Mouse (Mus musculus) CH12.LX (cell line): ENCODE measurements around the gene Plekhb1. TPM values are rescaled to one million over a fixed set of nuclear protein-coding genes. Genes with fewer than 3 reads are reported as not detected.

Experiments
- DNase-seq: peaks from one replicate; pipeline ENCODE4 v3.0.0-alpha.2; 2013; ENCODE audit errors: extremely low read depth
- H3K27ac ChIP-seq: 2 replicates; pipeline ENCODE4 v1.5.1; 2012; ENCODE audit warnings: low read depth, mild to moderate bottlenecking, control low read depth, moderate library complexity; ENCODE audit not compliant: insufficient read depth
- H3K27me3 ChIP-seq: replicated peaks from 2 replicates; pipeline ENCODE3; 2012; ENCODE audit warnings: inconsistent platforms
- H3K36me3 ChIP-seq, 2 experiments: replicated peaks in 1 of 2; 2 replicates each; pipeline versions ENCODE3 to v1.6.1; 2012; ENCODE audit warnings: inconsistent platforms in 1 of 2, low read length in 1 of 2, mild to moderate bottlenecking in 1 of 2, mixed read lengths in 1 of 2, moderate library complexity in 1 of 2; ENCODE audit not compliant: control insufficient read depth in 1 of 2, insufficient read depth in 1 of 2
- H3K4me1 ChIP-seq, 2 experiments: 2 replicates each; pipeline ENCODE4 v1.6.1; 2012; ENCODE audit warnings: inconsistent platforms in 1 of 2, moderate library complexity in 1 of 2; ENCODE audit not compliant: insufficient read depth in 2 of 2, control insufficient read depth in 1 of 2
- H3K4me2 ChIP-seq: 2 replicates; pipeline ENCODE4 v1.6.1; 2012; ENCODE audit warnings: low read depth, mild to moderate bottlenecking, control low read depth; ENCODE audit not compliant: poor library complexity, insufficient read depth, severe bottlenecking
- H3K4me3 ChIP-seq, 3 experiments: fragments of 150-350 bp in 1 of 3; sonication (generic) in 1 of 3; replicated peaks in 1 of 3; 2 replicates each; pipeline versions ENCODE3 to v1.5.1; 2011 to 2012; ENCODE audit warnings: low read depth in 2 of 3, low read length in 2 of 3, mild to moderate bottlenecking in 2 of 3, moderate library complexity in 2 of 3, control low read depth in 1 of 3, improper control_type of control experiment in 1 of 3, inconsistent platforms in 1 of 3, mixed read lengths in 1 of 3; ENCODE audit not compliant: poor library complexity in 1 of 3
- H3K79me2 ChIP-seq: replicated peaks from 2 replicates; pipeline ENCODE4 v1.6.1; 2012; ENCODE audit warnings: mild to moderate bottlenecking, moderate library complexity; ENCODE audit not compliant: control insufficient read depth, poor library complexity, insufficient read depth, severe bottlenecking; ENCODE audit errors: extremely low read depth
- H3K9ac ChIP-seq: 2 replicates; pipeline ENCODE4 v1.6.1; 2012; ENCODE audit warnings: low read depth, mild to moderate bottlenecking, control low read depth, moderate library complexity; ENCODE audit not compliant: insufficient read depth
- H3K9me3 ChIP-seq: replicated peaks from 2 replicates; pipeline ENCODE3; 2012; ENCODE audit warnings: low read length, inconsistent platforms, mixed read lengths
- BHLHE40 ChIP-seq: IDR thresholded peaks from 2 replicates; pipeline ENCODE4 v1.6.1; 2011; ENCODE audit warnings: mild to moderate bottlenecking, low read depth, low read length, improper control_type of control experiment
- CHD1 ChIP-seq: IDR thresholded peaks from 2 replicates; pipeline ENCODE4 v1.6.1; 2012; ENCODE audit warnings: low read depth, low read length, improper control_type of control experiment, inconsistent platforms
- CHD2 ChIP-seq: IDR thresholded peaks from 2 replicates; pipeline ENCODE4 v1.6.1; 2011; ENCODE audit warnings: low read length, improper control_type of control experiment
- CTCF ChIP-seq, 2 experiments: IDR thresholded peaks in 1 of 2; conservative IDR thresholded peaks in 1 of 2; 2 replicates each; pipeline ENCODE4 v1.5.1; 2011 to 2012; ENCODE audit warnings: low read depth in 2 of 2, low read length in 2 of 2, improper control_type of control experiment in 1 of 2, inconsistent platforms in 1 of 2, mild to moderate bottlenecking in 1 of 2, moderate library complexity in 1 of 2
- E2F4 ChIP-seq: IDR thresholded peaks from 2 replicates; pipeline ENCODE4 v1.6.1; 2011; ENCODE audit warnings: low read depth, low read length, improper control_type of control experiment; ENCODE audit not compliant: insufficient replicate concordance
- ELF1 ChIP-seq: IDR thresholded peaks from 2 replicates; pipeline ENCODE4 v1.6.1; 2014; ENCODE audit warnings: low read depth, mild to moderate bottlenecking, inconsistent platforms, low read length, improper control_type of control experiment
- EP300 ChIP-seq: IDR thresholded peaks from 2 replicates; pipeline ENCODE4 v1.6.1; 2011; ENCODE audit warnings: low read length, improper control_type of control experiment
- ETS1 ChIP-seq: conservative IDR thresholded peaks from 2 replicates; pipeline ENCODE4 v1.6.1; 2012; ENCODE audit warnings: low read depth, mild to moderate bottlenecking, inconsistent platforms, low read length, improper control_type of control experiment, moderate library complexity
- GABPA ChIP-seq: IDR thresholded peaks from 2 replicates; pipeline ENCODE4 v1.6.1; 2012; ENCODE audit warnings: low read depth, low read length, improper control_type of control experiment, inconsistent platforms; ENCODE audit not compliant: insufficient replicate concordance
- HCFC1 ChIP-seq: IDR thresholded peaks from 2 replicates; pipeline ENCODE4 v1.6.1; 2012; ENCODE audit warnings: low read depth, mild to moderate bottlenecking, inconsistent platforms, low read length, improper control_type of control experiment
- IRF4 ChIP-seq: IDR thresholded peaks from 2 replicates; pipeline ENCODE4 v1.6.1; 2014; ENCODE audit warnings: low read depth, mild to moderate bottlenecking, inconsistent platforms, low read length, improper control_type of control experiment
- JUN ChIP-seq: IDR thresholded peaks from 2 replicates; pipeline ENCODE4 v1.6.1; 2011; ENCODE audit warnings: low read depth, mild to moderate bottlenecking, low read length, improper control_type of control experiment, moderate library complexity; ENCODE audit not compliant: insufficient read depth
- JUND ChIP-seq: conservative IDR thresholded peaks from 2 replicates; pipeline ENCODE4 v1.6.1; 2011; ENCODE audit warnings: low read depth, low read length, improper control_type of control experiment
- KAT2A ChIP-seq: IDR thresholded peaks from 2 replicates; pipeline ENCODE4 v1.6.1; 2012; ENCODE audit warnings: low read length, improper control_type of control experiment, inconsistent platforms; ENCODE audit not compliant: insufficient replicate concordance
- MAFK ChIP-seq: IDR thresholded peaks from 2 replicates; pipeline ENCODE4 v1.6.1; 2011; ENCODE audit warnings: low read length, improper control_type of control experiment; ENCODE audit not compliant: insufficient replicate concordance
- MAX ChIP-seq: IDR thresholded peaks from 2 replicates; pipeline ENCODE4 v1.6.1; 2011; ENCODE audit warnings: low read length, improper control_type of control experiment
- MAZ ChIP-seq: IDR thresholded peaks from 2 replicates; pipeline ENCODE4 v1.6.1; 2012; ENCODE audit warnings: low read depth, mild to moderate bottlenecking, inconsistent platforms, low read length, improper control_type of control experiment, moderate library complexity
- MEF2A ChIP-seq: IDR thresholded peaks from 2 replicates; pipeline ENCODE4 v1.6.1; 2014; ENCODE audit warnings: low read depth, mild to moderate bottlenecking, inconsistent platforms, low read length, improper control_type of control experiment, borderline replicate concordance
- MXI1 ChIP-seq: IDR thresholded peaks from 2 replicates; pipeline ENCODE4 v1.6.1; 2011; ENCODE audit warnings: mild to moderate bottlenecking, low read depth, low read length, improper control_type of control experiment
- MYC ChIP-seq: IDR thresholded peaks from 2 replicates; pipeline ENCODE4 v1.6.1; 2011; ENCODE audit warnings: low read depth, mild to moderate bottlenecking, improper control_type of control experiment, low read length
- NELFE ChIP-seq: IDR thresholded peaks from 2 replicates; pipeline ENCODE4 v1.6.1; 2011; ENCODE audit warnings: low read depth, low read length, improper control_type of control experiment
- NRF1 ChIP-seq: IDR thresholded peaks from 2 replicates; pipeline ENCODE4 v1.6.1; 2014; ENCODE audit warnings: low read depth, mild to moderate bottlenecking, inconsistent platforms, low read length, improper control_type of control experiment, moderate library complexity
- PAX5 ChIP-seq: IDR thresholded peaks from 2 replicates; pipeline ENCODE4 v1.6.1; 2012; ENCODE audit warnings: low read length, inconsistent platforms, mixed read lengths
- POLR2A ChIP-seq: IDR thresholded peaks from 2 replicates; pipeline ENCODE4 v1.6.1; 2011; ENCODE audit warnings: low read depth, mild to moderate bottlenecking, improper control_type of control experiment, low read length
- POLR2AphosphoS2 ChIP-seq: IDR thresholded peaks from 2 replicates; pipeline ENCODE4 v1.6.1; 2011; ENCODE audit warnings: low read depth, low read length, improper control_type of control experiment
- RAD21 ChIP-seq: IDR thresholded peaks from 2 replicates; pipeline ENCODE4 v1.6.1; 2011; ENCODE audit warnings: low read depth, mild to moderate bottlenecking, low read length, improper control_type of control experiment, moderate library complexity
- RCOR1 ChIP-seq: conservative IDR thresholded peaks from 2 replicates; pipeline ENCODE4 v1.6.1; 2012; ENCODE audit warnings: low read depth, mild to moderate bottlenecking, inconsistent platforms, low read length, improper control_type of control experiment
- SIN3A ChIP-seq: IDR thresholded peaks from 2 replicates; pipeline ENCODE4 v1.6.1; 2012; ENCODE audit warnings: low read length, improper control_type of control experiment, inconsistent platforms
- SMC3 ChIP-seq: IDR thresholded peaks from 2 replicates; pipeline ENCODE4 v1.6.1; 2011; ENCODE audit warnings: low read depth, low read length, improper control_type of control experiment
- TBP ChIP-seq: conservative IDR thresholded peaks from 2 replicates; pipeline ENCODE4 v1.6.1; 2011; ENCODE audit warnings: low read depth, low read length, improper control_type of control experiment
- TCF12 ChIP-seq: IDR thresholded peaks from 2 replicates; pipeline ENCODE4 v1.6.1; 2014; ENCODE audit warnings: low read depth, mild to moderate bottlenecking, inconsistent platforms, low read length, improper control_type of control experiment
- UBTF ChIP-seq: IDR thresholded peaks from 2 replicates; pipeline ENCODE4 v1.6.1; 2012; ENCODE audit warnings: low read depth, mild to moderate bottlenecking, inconsistent platforms, low read length, improper control_type of control experiment, moderate library complexity
- USF1 ChIP-seq: IDR thresholded peaks from 2 replicates; pipeline ENCODE4 v1.6.1; 2014; ENCODE audit warnings: low read depth, mild to moderate bottlenecking, inconsistent platforms, low read length, improper control_type of control experiment
- USF2 ChIP-seq: conservative IDR thresholded peaks from 2 replicates; pipeline ENCODE4 v1.6.1; 2011; ENCODE audit warnings: low read depth, low read length, improper control_type of control experiment
- ZC3H11A ChIP-seq: IDR thresholded peaks from 2 replicates; pipeline ENCODE4 v1.6.1; 2012; ENCODE audit warnings: low read depth, mild to moderate bottlenecking, inconsistent platforms, low read length, improper control_type of control experiment
- ZKSCAN1 ChIP-seq: IDR thresholded peaks from 2 replicates; pipeline ENCODE4 v1.6.1; 2012; ENCODE audit warnings: low read depth, inconsistent platforms, low read length, improper control_type of control experiment, borderline replicate concordance
- ZMIZ1 ChIP-seq: IDR thresholded peaks from 2 replicates; pipeline ENCODE4 v1.6.1; 2012; ENCODE audit warnings: low read depth, mild to moderate bottlenecking, inconsistent platforms, low read length, improper control_type of control experiment
- ZNF384 ChIP-seq: IDR thresholded peaks from 2 replicates; pipeline ENCODE4 v1.6.1; 2012; ENCODE audit warnings: low read depth, low read length, improper control_type of control experiment, inconsistent platforms
- dilution Hi-C: fragments of 300-500 bp; cut with MboI; formaldehyde crosslinking; loops from 2 replicates; pipeline ENCODE4 v1.14.3; 2020; ENCODE audit warnings: low sequenced_read_pairs; ENCODE audit not compliant: extremely low pct_unique_long_range_greater_than_20kb, extremely low pct_ligation_motif_present
- in situ Hi-C: fragments of 300-500 bp; cut with MboI; formaldehyde crosslinking; loops from 3 replicates; pipeline ENCODE4 v1.14.3; 2019; ENCODE audit warnings: low sequenced_read_pairs, low pct_ligation_motif_present, low pct_unique_long_range_greater_than_20kb, mixed read lengths
- polyA plus RNA-seq: library from polyadenylated mRNA; unstranded; fragments of >175 nt; gene quantifications from 2 replicates; pipeline ENCODE4 v1.2.1, GENCODE M21; 2012; ENCODE audit warnings: low read depth; ENCODE audit not compliant: insufficient read length
- total RNA-seq, 2 experiments: library from RNA; depleted of rRNA; stranded (reverse); fragments of 300-350 nt in 1 of 2; fragments of >200 nt in 1 of 2; gene quantifications; 2 replicates each; pipeline ENCODE4 v1.2.3; 2012 to 2014

Plekhb1 gene
- total and polyA plus RNA-seq, 3 experiments, result 0.04 TPM; not detected in 2

- dilution Hi-C loops (no loop called here), in situ Hi-C loops (no loop called here)
- peak within 1 kb of the TSS; percentile 75 to 95 (median 85) for H3K4me3 ChIP-seq
- peak within 1 kb of the TSS; percentile 53; the same call in 1 of the 2 replicates for H3K27ac ChIP-seq
- peak within 1 kb of the TSS; percentile 90 for H3K9ac ChIP-seq
- no peaks in the 10 kb centered on the region for H3K27me3 ChIP-seq
- peaks cover 2 to 18% of the 10 kb centered on the region in 2 experiments; a peak in 3 of 4 replicates for H3K4me1 ChIP-seq
- peaks cover 8% of the 10 kb centered on the region for H3K79me2 ChIP-seq
- no peaks in the 10 kb centered on the region for H3K9me3 ChIP-seq
- peak within 1 kb of the TSS; percentile 95 for H3K4me2 ChIP-seq
- H3K36me3 ChIP-seq, result no peaks in the 10 kb centered on the region
- TF ChIP-seq USF2 (no peak), MXI1 (no peak), MEF2A (peak; percentile 60; the same call in 1 of the 2 replicates), GABPA (peak; percentile 45; the same call in 1 of the 2 replicates), BHLHE40 (0 out of 2 replicates have a peak, but pooled peaks have one; percentile 40), SMC3 (peak; percentile 2; the same call in 1 of the 2 replicates), IRF4 (0 out of 2 replicates have a peak, but pooled peaks have one; percentile 44), SIN3A (peak; percentile 65; the same call in 1 of the 2 replicates), NELFE (0 out of 2 replicates have a peak, but pooled peaks have one; percentile 53), ELF1 (peak; percentile 90), ZNF384 (no peak), RCOR1 (no peak; the same call in 1 of the 2 replicates), MAZ (peak; percentile 94), NRF1 (peak; percentile 70), ZMIZ1 (no peak), HCFC1 (peak; percentile 93), ETS1 (peak; percentile 37; the same call in 1 of the 2 replicates), ZKSCAN1 (no peak), PAX5 (no peak), TBP (peak; percentile 72; the same call in 1 of the 2 replicates), E2F4 (no peak), TCF12 (peak; percentile 51; the same call in 1 of the 2 replicates), CHD2 (peak; percentile 93; the same call in 1 of the 2 replicates), POLR2A (peak; percentile 69), ZC3H11A (no peak), CTCF (conservative IDR thresholded peaks at IDR 0.05 in 1 of 2, IDR thresholded peaks at IDR 0.05 in 1 of 2; ENCODE audit: low read depth in 2 of 2, low read length in 2 of 2) (no peak), KAT2A (peak; percentile 90; the same call in 1 of the 2 replicates), JUND (no peak), MAFK (no peak), EP300 (no peak), JUN (no peak), USF1 (no peak), UBTF (0 out of 2 replicates have a peak, but pooled peaks have one; percentile 55), POLR2AphosphoS2 (no peak; the same call in 1 of the 2 replicates), MYC (peak; percentile 42; the same call in 1 of the 2 replicates), CHD1 (no peak), RAD21 (no peak; the same call in 1 of the 2 replicates), MAX (0 out of 2 replicates have a peak, but pooled peaks have one; percentile 10)
- peak; percentile 94 for DNase-seq
Observed at GRCm38 (mm10) chr7:100706143-100706841, 44.1 kb upstream of the Plekhb1 start, which contains the start of gene Fam168a. Gene Fam168a, plus strand, starts transcription at chr7:100706635.
